Mouse (Mus musculus) embryonic facial prominence, embryonic 12.5 days (tissue): Measurements from ENCODE around the gene Hfe2. TPM values are rescaled to one million over a fixed set of nuclear protein-coding genes. Genes with fewer than 3 reads are reported as not detected.
"Not testable (repeated sequence)": the region's sequence is repeated elsewhere in the genome, so short reads cannot be mapped to it uniquely, and the experiment has no call there.

Source experiments
- ATAC-seq: fragments of 200-750 bp; cut with Nextera tagmentation; 2 replicates; pipeline ENCODE4 v1.8.0; 2017; ENCODE audit not compliant: insufficient number of reproducible peaks, insufficient read depth, low FRiP score, low TSS enrichment
- H3K27ac ChIP-seq: fragments of 300-500 bp; sonication (generic); 2 replicates; pipeline ENCODE4 v1.5.1; 2016; ENCODE audit warnings: mild to moderate bottlenecking
- H3K27me3 ChIP-seq: fragments of 300-500 bp; sonication (generic); 2 replicates; pipeline ENCODE4 v1.6.1; 2016; ENCODE audit warnings: mild to moderate bottlenecking, moderate library complexity
- H3K36me3 ChIP-seq: fragments of 300-500 bp; sonication (generic); 2 replicates; pipeline ENCODE4 v1.6.1; 2016; ENCODE audit warnings: mild to moderate bottlenecking
- H3K4me1 ChIP-seq: fragments of 300-500 bp; sonication (generic); 2 replicates; pipeline ENCODE4 v1.6.1; 2016
- H3K4me2 ChIP-seq: fragments of 300-500 bp; sonication (generic); replicated peaks from 2 replicates; pipeline ENCODE4 v1.6.1; 2016; ENCODE audit warnings: mild to moderate bottlenecking, moderate library complexity
- H3K4me3 ChIP-seq: fragments of 300-500 bp; sonication (generic); 2 replicates; pipeline ENCODE4 v1.5.1; 2016; ENCODE audit warnings: mild to moderate bottlenecking
- H3K9ac ChIP-seq: fragments of 300-500 bp; sonication (generic); 2 replicates; pipeline ENCODE4 v1.6.1; 2016; ENCODE audit warnings: mild to moderate bottlenecking, moderate library complexity
- H3K9me3 ChIP-seq: fragments of 300-500 bp; sonication (generic); 2 replicates; pipeline ENCODE4 v1.6.1; 2016; ENCODE audit warnings: mild to moderate bottlenecking, moderate library complexity
- WGBS: fragments of 180-500 bp; shearing (Covaris S2); methylation state at CpG from one replicate; pipeline ENCODE4 v1.1.7; 2016; 5-methylcytosine and 5-hydroxymethylcytosine counted together
- polyA plus RNA-seq: library from polyadenylated mRNA; unstranded; fragments of >200 nt; fragmentation: Nextera tagmentation; extraction: Ambion mirVana; gene quantifications from 2 replicates; pipeline ENCODE4 v1.2.1, GENCODE M21; 2016

The Hfe2 gene
- polyA plus RNA-seq, 1 experiment from 2014 or later = 4.0 TPM

GRCm38 (mm10) chr3:96506396-96507047 lies 18.4 kb upstream of the Hfe2 start:
- no peak overlapping the region for H3K4me2 ChIP-seq
- no peak overlapping the region for H3K27ac ChIP-seq
- no peak overlapping the region for H3K4me3 ChIP-seq
- H3K9ac ChIP-seq = no peak overlapping the region
- WGBS = 90% methylated on average over 9 of the region's 9 CpGs
- H3K9me3 ChIP-seq = no peaks in the 10 kb centered on the region
- no peaks in the 10 kb centered on the region for H3K27me3 ChIP-seq
- ATAC-seq = no peak
- H3K4me1 ChIP-seq = no peaks in the 10 kb centered on the region
- no peaks in the 10 kb centered on the region for H3K36me3 ChIP-seq

GRCm38 (mm10) chr3:96507966-96508365 lies 17.0 kb upstream of the Hfe2 start:
- H3K4me3 ChIP-seq, H3K27me3 ChIP-seq, H3K27ac ChIP-seq, H3K9ac ChIP-seq, H3K36me3 ChIP-seq, ATAC-seq, H3K4me2 ChIP-seq, H3K4me1 ChIP-seq, H3K9me3 ChIP-seq: not testable (repeated sequence)
- WGBS = 89% methylated on average over 8 of the region's 9 CpGs

- Histone ChIP-seq H3K27ac (no peak overlapping the region), H3K4me1 (no peaks in the 10 kb centered on the region), H3K9ac (no peak overlapping the region), H3K27me3 (peaks cover 5% of the 10 kb centered on the region; the same call in 1 of the 2 replicates), H3K36me3 (no peaks in the 10 kb centered on the region), H3K9me3 (no peaks in the 10 kb centered on the region), H3K4me2 (no peak overlapping the region), H3K4me3 (no peak overlapping the region)
- no peak for ATAC-seq
- WGBS = 46% methylated on average over 5 of the region's 5 CpGs
Measured at GRCm38 (mm10) chr3:96520171-96520570, 4.8 kb upstream of the Hfe2 start.

- WGBS = 60% methylated on average over 4 of the region's 4 CpGs
Measured at GRCm38 (mm10) chr3:96522149-96522548, 2.8 kb upstream of the Hfe2 start.

GRCm38 (mm10) chr3:96524028-96524810 lies 753 bp upstream of the Hfe2 start:
- Histone ChIP-seq H3K4me2 (no peak overlapping the region), H3K4me3 (no peak overlapping the region), H3K4me1 (peaks cover 9% of the 10 kb centered on the region), H3K27me3 (peaks cover 40% of the 10 kb centered on the region), H3K27ac (no peak overlapping the region), H3K9ac (no peak overlapping the region), H3K9me3 (no peaks in the 10 kb centered on the region), H3K36me3 (no peaks in the 10 kb centered on the region)
- ATAC-seq = no peak
- WGBS = 57% methylated on average over 12 of the region's 12 CpGs

More at GRCm38 (mm10) chr3:96522149-96522548, 2.8 kb upstream of the Hfe2 start:
- Histone ChIP-seq H3K4me3 (no peak overlapping the region), H3K9me3 (no peaks in the 10 kb centered on the region), H3K27ac (no peak overlapping the region), H3K4me1 (peaks cover 4% of the 10 kb centered on the region), H3K36me3 (no peaks in the 10 kb centered on the region), H3K27me3 (peaks cover 20% of the 10 kb centered on the region), H3K4me2 (no peak overlapping the region), H3K9ac (no peak overlapping the region)
- ATAC-seq = no peak

GRCm38 (mm10) chr3:96526013-96526762 lies 1.2 kb downstream of the Hfe2 start:
- ATAC-seq = no peak
- H3K27me3 ChIP-seq = peaks cover 42% of the 10 kb centered on the region
- WGBS = 74% methylated on average over 11 of the region's 11 CpGs

GRCm38 (mm10) chr3:96526864-96527542 lies 2.0 kb downstream of the Hfe2 start:
- Histone ChIP-seq H3K4me3 (peak overlapping the region; percentile 40), H3K36me3 (no peaks in the 10 kb centered on the region), H3K27ac (no peak overlapping the region), H3K4me2 (peak overlapping the region; percentile 81), H3K27me3 (peaks cover 42% of the 10 kb centered on the region), H3K9ac (peak overlapping the region; percentile 43), H3K4me1 (peaks cover 9% of the 10 kb centered on the region), H3K9me3 (no peaks in the 10 kb centered on the region)
- WGBS = 2% methylated on average over 44 of the region's 44 CpGs
- ATAC-seq = no peak

More at GRCm38 (mm10) chr3:96526013-96526762, 1.2 kb downstream of the Hfe2 start:
- H3K36me3 ChIP-seq = no peaks in the 10 kb centered on the region
- peak overlapping the region; percentile 40; the same call in 1 of the 2 replicates for H3K4me3 ChIP-seq
- no peak overlapping the region for H3K27ac ChIP-seq
- H3K9ac ChIP-seq = no peak overlapping the region
- no peaks in the 10 kb centered on the region for H3K9me3 ChIP-seq
- H3K4me2 ChIP-seq = peak overlapping the region; percentile 81
- H3K4me1 ChIP-seq = peaks cover 9% of the 10 kb centered on the region

GRCm38 (mm10) chr3:96528506-96528905 lies 3.5 kb downstream of the Hfe2 start:
- Histone ChIP-seq H3K4me3 (no peak overlapping the region), H3K27ac (no peak overlapping the region), H3K4me1 (peaks cover 9% of the 10 kb centered on the region), H3K27me3 (peaks cover 42% of the 10 kb centered on the region), H3K9ac (no peak overlapping the region), H3K36me3 (no peaks in the 10 kb centered on the region), H3K4me2 (no peak overlapping the region), H3K9me3 (no peaks in the 10 kb centered on the region)
- 54% methylated on average over 9 of the region's 9 CpGs for WGBS
- ATAC-seq = no peak

- no peak overlapping the region for H3K4me2 ChIP-seq
- no peak for ATAC-seq
- 61% methylated on average over 7 of the region's 7 CpGs for WGBS
Measured at GRCm38 (mm10) chr3:96532050-96532449, 7.1 kb downstream of the Hfe2 start.

GRCm38 (mm10) chr3:96534300-96534699 lies 9.3 kb downstream of the Hfe2 start:
- no peak for ATAC-seq
- Histone ChIP-seq H3K4me1 (peaks cover 4% of the 10 kb centered on the region; the same call in 1 of the 2 replicates), H3K36me3 (no peaks in the 10 kb centered on the region), H3K4me2 (no peak overlapping the region), H3K4me3 (no peak overlapping the region), H3K27me3 (0 out of 2 replicates have a peak, but pooled peaks cover 2% of the 10 kb centered on the region), H3K27ac (no peak overlapping the region), H3K9me3 (no peaks in the 10 kb centered on the region), H3K9ac (no peak overlapping the region)
- 60% methylated on average over 2 of the region's 2 CpGs for WGBS

More at GRCm38 (mm10) chr3:96532050-96532449, 7.1 kb downstream of the Hfe2 start:
- Histone ChIP-seq H3K27me3 (peaks cover 24% of the 10 kb centered on the region), H3K4me3 (no peak overlapping the region), H3K27ac (no peak overlapping the region), H3K9me3 (no peaks in the 10 kb centered on the region), H3K4me1 (peaks cover 6% of the 10 kb centered on the region), H3K36me3 (no peaks in the 10 kb centered on the region), H3K9ac (no peak overlapping the region)

- H3K27ac ChIP-seq = no peak overlapping the region
- ATAC-seq = no peak
- H3K4me3 ChIP-seq = no peak overlapping the region
Measured at GRCm38 (mm10) chr3:96539316-96539715, 14.3 kb downstream of the Hfe2 start.

More at GRCm38 (mm10) chr3:96539316-96539715, 14.3 kb downstream of the Hfe2 start:
- Histone ChIP-seq H3K9ac (no peak overlapping the region), H3K4me2 (no peak overlapping the region), H3K9me3 (no peaks in the 10 kb centered on the region), H3K27me3 (no peaks in the 10 kb centered on the region), H3K4me1 (peaks cover 4% of the 10 kb centered on the region; the same call in 1 of the 2 replicates), H3K36me3 (no peaks in the 10 kb centered on the region)
- WGBS = 24% methylated on average over 2 of the region's 2 CpGs
